Mouse (Mus musculus) gastrocnemius, adult 18-20 months (tissue): ENCODE data around the gene 2200002J24Rik. TPM values are rescaled to one million over a fixed set of nuclear protein-coding genes. Genes with fewer than 3 reads are reported as not detected.

Source experiments
- DNase-seq: peaks from one replicate; pipeline ENCODE4 v3.0.0; 2021; ENCODE audit warnings: low spot score
- long read RNA-seq, 2 experiments: library from polyadenylated mRNA; stranded (forward); transcript quantifications; one replicate each; pipeline ENCODE4 v2.0.0; 2021
- total RNA-seq, 2 experiments: library from RNA; stranded (reverse); gene quantifications; 2 replicates each; pipeline ENCODE4 v1.2.3; 2021

2200002J24Rik gene
- not detected for total RNA-seq
- long read RNA-seq, experiment 1: 0 reads
- long read RNA-seq, experiment 2: 0 reads

DNA sequence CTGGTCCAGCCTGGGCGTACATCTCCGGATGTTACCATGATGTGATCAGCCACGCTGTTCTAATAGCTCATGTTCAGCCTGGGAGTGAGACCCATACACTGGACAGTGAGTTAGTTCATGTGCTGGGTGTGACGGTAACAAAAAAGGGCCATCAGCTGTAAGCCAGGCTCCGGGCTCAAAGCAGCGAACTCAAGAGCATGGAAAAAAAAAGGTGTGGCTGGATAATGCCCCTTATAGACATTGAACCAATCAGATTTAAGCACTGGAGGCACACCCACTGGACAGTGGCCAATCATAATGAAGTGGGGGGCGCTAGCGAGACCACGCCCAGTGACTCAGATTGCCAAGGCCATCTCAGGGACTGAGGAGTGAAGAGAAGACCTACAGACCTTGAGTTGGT lies at the start of gene 2200002J24Rik:
Gene 2200002J24Rik (plus strand): TSS at position 338 of the 400 bp plus-strand sequence.
- no peak for DNase-seq

DNA sequence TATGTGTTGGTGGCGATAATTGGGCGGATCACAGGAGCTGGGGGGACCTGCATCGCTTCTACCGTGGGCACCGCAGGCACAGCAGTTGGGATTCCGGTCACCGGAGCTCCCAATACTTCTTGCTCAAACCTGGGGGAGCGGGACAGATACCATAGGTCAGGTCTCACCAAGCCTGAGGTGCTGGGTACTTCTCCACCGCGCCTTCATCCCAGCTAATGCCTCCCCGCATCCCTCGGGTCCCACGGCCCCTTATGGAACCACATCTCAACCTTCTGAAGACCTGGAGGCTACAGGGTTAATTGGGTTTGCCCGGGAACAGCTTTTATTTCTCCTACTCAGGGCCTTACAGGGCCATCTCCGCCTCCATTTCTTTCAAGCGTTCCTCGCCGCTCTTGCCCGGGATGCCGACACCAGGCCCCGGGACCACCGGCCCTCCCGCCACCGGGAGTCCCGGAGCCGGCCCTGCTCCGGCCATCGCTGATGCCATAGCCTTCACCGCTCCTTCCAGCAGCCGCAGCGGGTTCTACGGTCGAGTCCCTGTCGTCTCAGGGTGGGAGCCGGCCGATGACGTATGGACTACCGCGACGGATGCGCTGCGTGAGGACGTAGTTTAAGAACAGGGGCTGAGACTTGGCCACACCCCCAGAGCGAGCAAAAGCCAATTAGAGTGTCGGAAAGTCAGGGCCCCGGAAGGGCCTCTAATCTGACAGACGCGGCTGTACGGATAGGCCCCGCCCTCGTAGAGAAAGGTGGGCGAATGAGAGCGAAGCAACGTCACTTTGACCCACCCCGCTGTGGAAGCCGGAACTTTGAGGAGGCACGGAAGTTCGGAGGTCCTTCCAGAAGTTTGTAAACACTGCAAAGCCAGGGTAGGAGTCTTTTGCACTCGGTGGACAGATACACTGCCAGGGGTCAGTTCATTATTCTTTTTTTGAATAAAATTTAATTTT lies 48.9 kb upstream of the 2200002J24Rik start, which contains the start of gene Rbm42:
Gene Rbm42 (minus strand): TSS at position 727 of the 950 bp plus-strand sequence.
- DNase-seq: peak; percentile 99

DNA sequence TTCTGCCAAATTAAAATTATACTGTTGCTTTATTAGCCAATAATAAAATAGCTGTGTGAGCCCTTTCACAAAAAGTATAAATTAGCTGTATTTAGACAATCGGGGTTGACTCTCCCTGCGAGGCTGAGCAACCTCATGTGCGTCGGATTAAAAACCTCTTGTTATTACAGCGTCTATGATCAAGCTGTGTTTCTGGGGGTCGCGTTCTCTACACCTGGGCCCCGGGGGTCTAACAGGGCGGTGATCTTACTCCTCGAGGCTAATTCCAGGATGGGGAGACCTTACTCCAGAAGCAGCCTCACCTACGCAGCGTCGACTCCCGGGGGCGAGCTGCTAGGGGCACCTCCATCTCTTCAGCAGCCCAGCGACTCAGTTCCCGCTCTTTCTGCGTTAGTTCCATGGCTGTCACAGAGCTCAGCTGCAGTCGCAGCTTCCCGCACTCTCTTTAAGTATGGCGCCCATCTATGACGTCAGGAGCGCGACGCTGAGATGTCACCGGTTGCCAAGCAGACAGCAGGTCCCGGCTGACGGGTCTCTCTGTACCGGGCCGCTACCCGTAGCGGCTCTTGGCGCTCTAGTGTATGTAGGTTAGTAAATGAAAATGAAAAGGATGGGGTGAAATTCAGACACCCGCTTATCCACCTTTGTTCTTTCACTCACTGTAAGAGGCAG lies 34.1 kb upstream of the 2200002J24Rik start, which contains the start of gene Haus5:
Gene Haus5 (minus strand): TSS at position 466 of the 672 bp plus-strand sequence.
- peak; percentile 91 for DNase-seq

DNA sequence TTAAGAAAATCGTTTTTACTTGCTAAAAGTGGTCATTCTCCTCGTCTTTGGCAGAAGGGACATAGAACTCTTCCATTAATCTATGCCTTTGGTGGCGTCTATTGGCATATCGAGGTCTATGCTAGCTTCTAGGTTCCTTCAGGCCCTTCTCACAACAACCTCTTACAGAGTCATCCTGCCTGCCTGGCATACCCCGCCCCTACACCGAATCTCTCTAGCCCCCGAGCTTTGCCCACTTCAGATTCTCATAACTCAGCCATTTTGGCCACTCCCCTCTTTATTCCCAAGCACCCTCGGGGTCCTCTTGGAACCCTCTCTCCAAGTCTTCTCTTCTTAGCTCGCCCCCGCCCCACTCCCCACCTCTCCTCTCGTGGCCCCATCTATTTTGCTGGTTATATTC lies 33.4 kb upstream of the 2200002J24Rik start:
- no peak for DNase-seq

DNA sequence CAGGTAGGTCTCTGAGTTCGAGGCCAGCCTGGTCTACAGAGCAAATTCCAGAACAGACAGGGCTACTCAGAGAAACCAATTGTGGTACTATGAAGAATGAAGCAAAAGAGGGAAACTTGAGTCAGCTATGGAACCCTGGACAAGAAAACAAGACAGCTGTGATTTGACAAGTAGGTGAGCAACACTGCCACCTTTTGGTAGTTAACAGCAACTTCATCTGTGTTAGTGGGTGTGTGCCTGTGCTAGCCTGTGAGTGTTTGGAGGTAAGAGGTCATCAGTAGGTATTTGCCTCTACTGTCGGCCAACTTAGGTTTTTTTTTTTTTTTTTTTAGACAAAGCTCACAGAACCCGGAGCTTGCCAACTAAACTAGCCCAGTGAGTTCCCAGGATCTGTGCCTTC lies 29.5 kb upstream of the 2200002J24Rik start:
- no peak for DNase-seq

DNA sequence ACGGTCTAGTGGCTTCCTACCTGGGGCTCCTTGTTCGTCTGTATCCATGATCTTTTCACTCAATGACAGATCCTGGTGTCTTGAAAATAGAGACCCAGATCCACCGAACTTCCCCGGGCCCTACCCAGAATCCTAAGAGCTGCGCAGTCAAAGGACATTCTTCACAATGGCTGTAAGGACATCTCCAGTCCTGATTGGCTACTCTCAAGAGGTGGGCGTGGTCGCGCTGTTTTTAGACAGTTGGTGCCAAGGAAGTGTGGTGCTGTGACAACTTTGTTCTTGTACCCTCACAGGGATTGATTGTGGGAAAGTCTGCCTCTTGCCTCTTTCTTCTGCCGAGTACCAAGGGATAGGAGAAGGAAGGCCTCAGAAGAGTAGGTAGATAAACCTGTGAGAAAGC lies 27.2 kb upstream of the 2200002J24Rik start, which contains the start of gene Pmis2:
Gene Pmis2 (minus strand): TSS at position 126 of the 400 bp plus-strand sequence.
- DNase-seq: no peak

DNA sequence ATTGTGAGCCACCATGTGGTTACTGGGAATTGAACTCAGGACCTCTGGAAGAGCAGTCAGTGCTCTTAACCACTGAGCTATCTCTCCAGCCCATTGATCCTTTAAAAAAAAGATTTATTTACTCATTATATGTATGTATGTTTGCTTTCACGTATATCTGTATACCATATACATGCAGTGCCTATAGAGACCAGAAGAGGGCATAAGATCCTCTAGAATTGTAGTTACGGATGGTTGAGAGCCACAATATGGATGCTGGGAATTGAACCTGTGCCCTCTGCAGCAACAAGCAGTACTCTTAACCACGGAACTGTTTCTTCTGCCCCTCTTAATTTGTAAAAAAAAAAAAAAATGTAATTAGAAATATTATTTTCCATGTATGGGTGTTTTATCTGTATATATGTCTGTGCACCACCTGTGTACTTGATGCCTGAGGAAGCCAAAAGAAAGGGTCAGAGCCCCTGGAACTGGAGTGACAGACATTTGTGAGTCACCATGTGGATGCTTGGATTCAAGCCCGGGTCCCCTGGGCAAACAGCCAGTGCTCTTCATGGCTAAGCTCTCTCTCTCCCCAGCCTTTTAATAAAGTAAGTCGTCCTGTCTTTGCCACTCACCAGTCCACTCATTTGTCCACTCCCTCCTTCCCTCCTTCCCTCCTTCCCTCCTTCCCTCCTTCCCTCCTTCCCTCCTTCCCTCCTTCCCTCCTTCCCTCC lies 20.3 kb upstream of the 2200002J24Rik start:
- no peak for DNase-seq

DNA sequence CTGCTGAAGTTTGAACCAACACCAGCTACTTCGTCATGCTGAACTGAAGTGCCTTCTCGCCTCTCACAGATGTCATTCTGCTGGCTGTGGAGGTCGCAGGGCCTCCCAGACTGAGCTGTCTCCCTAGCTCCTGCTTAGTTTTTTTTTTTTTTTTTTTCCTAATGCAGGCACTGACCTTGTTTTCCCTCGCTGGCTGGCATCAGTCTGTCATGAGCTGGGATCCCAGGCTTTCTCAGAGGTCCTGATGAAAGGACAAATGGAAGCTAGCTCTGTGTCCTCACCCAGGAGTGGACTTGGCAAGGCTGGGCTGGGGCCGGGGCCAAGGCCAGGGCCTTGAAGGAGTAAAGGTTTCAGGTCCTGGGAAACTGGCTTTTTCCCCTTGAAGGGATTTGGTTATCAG lies 16.8 kb upstream of the 2200002J24Rik start:
- DNase-seq: peak; percentile 47

DNA sequence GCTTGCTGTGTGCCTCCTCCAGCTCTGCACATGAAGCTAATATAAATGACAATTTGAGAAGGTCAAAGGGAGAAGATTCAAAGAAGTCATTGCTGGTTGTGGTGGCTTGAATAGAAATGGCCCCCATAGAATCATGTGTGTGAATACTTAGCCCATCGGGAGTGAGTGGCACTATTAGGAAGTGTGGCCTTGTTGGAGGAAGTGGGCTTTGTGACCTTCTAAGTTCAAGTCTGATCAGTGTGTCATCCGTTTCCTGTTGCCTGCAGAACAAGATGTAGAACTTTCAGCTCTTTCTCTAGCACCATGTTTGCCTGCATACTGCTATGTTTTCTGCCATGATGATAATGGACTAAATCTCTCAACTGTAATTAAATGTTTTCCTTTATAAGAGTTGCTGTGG lies 15.3 kb upstream of the 2200002J24Rik start:
- no peak for DNase-seq

DNA sequence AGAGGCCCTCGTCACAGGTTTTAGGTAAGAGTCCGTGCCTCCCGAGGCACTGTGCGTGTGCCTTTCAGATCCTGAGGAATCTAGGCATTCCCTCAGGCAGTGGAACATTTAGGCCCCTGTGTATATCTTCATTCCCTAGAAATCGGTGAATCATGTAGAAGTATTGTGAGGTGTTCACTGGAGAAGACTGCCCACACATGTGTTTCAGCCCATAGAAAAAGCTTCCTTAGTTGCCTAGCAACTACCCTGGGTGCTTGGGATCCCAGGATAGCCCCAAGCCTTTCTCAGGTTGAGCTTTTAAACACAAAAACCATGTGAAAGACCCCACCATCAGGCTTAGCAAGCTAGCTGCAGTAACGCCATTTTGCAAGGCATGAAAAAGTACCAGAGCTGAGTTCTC lies 10.4 kb upstream of the 2200002J24Rik start:
- DNase-seq: no peak

DNA sequence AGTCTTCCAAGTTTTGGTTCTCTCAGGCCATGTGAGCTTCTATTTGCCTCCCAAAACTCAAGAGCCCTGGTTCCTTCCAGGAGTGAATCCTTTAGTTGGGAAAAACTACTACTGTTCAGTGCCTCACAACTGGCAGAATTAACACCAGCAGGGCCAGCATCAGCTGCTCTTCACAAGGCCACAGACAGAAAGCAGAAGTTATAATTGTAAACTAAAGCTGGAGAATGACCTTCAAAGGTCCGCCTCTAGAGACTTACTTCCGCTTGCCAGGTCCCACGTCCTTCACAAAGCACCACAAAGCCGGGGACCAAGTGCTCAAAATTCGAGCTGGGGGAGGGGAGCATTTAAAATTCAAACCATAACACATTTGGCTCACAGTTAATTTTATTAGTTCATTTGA lies 625 bp upstream of the 2200002J24Rik start:
- DNase-seq: no peak

DNA sequence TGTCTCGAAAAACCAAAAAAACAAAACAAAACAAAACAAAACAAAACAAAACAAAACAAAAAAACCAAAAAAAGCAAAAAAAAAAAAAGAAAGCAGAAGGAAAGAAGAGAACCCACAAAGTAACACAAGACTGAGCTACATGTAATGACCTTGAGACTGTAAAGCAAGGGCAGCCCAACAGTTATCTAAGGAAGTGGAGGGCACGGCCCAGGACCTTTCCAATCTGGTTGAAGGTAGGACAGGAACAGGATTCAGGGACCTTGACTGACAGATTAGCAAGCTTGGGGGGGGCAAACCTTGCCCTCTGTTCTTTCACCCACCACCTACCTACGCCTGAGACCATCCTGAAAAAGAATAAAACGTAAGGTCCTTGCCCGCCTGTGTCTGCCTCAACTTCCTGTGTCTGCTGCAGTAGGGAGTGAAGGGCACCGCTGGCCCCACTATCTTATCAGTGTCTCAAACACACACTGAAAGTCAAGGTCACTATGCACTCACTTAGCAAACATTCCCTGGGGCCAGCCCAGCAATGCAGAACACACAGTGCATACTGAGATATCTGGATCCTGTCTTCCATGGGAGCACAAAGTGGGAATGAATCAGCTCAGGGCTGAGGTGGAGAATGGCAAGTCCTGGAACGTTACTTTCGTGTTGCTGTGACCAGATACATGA lies 7.6 kb downstream of the 2200002J24Rik start:
- DNase-seq: no peak

DNA sequence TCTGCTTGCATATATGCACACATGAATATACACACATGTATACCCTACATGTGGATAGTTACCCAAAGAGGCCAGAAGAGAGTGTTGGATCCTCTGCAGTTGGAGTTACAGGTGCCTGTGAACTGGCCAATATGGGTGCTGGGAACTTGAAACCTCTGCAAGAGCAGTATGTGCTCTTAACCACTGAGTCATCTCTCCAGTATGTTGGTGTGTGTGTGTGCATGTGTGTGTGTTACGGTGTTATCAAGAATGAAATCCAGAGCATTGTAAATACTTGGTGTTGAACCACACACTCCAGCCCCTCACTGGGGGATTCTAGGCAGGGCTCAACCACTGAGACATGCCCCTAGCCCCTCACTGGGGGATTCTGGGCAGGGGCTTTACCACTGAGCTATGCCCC lies 8.7 kb downstream of the 2200002J24Rik start:
- DNase-seq: no peak

DNA sequence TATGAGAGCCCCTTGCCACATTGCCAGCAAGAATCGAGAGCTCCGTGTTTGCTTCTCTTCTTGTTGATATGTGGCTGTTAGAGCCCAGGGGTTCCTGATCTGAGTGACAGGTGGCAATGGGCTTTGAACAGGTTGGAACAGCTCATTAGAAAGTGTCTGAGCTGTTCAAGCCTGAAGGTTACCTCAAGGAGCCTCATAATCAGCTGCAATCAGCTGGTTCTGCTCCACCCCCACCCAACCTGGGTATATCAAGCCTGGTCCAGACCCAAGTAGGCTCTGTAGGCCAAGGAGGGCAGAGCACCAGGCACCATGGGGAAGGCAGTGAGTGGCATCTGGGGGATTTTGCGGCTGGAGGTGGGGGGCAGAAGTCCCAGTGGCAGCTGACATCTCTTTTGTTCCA lies 13.2 kb downstream of the 2200002J24Rik start, which contains the start of gene Atp4a:
Gene Atp4a (plus strand): TSS at position 268 of the 400 bp plus-strand sequence.
- no peak for DNase-seq

DNA sequence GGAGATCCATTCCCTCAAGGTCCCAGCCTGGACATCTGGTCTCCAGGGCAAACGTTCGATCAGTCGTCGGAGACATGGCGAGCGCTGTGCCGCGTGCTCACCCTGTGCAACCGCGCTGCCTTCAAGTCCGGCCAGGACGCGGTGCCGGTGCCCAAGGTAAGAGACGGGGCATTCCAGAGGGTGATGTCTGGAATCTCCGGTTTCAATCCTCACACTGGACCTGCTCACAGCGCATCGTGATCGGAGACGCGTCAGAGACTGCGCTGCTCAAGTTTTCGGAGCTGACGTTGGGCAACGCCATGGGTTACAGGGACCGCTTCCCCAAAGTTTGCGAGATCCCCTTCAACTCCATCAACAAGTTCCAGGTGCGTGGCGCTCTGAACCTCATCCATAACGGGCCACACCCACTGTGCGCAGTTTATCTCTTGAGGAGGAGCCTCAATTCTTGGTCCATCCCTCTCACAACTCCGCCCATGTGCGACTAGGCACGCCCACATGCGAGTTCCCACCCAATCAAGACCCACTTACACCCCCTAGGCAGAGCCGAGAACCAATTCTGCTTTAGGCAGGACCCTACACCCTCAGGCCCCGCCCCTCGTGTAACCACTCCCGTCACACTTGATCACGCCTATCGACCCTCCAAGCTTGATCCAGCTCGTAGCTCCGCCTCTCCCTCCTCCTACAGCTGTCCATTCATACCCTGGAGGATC lies 18.4 kb downstream of the 2200002J24Rik start:
- DNase-seq: peak; percentile 54

DNA sequence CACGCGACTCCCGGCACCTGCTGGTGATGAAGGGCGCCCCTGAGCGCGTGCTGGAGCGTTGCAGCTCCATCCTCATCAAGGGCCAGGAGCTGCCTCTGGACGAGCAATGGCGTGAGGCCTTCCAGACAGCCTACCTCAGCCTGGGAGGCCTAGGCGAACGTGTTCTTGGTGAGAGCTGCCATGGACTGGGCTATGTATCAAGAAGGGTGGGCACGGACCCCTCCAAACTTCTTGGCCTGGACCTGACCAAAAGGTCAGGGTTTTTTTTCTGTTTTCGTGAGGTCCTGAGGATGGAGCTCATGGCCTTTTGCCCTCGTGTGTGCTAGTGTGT lies 19.0 kb downstream of the 2200002J24Rik start:
- DNase-seq: no peak

DNA sequence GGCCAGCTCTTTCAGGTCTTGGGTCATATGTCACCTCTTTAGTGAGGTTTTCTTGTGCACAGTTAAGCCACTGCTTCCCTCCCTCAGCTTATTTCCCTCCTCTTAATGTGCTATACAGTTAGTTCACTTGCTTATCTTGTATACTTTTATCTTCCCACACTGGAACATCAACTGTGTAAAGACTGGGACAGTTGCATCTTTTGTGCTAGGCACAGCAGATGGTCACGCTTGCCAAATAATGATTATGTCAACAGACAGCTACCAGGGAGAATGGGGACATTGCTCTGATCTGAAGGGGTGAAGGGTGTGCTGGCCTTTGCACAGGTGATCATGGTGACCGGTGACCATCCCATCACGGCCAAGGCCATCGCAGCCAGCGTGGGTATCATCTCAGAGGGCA lies 20.9 kb downstream of the 2200002J24Rik start:
- DNase-seq: no peak

DNA sequence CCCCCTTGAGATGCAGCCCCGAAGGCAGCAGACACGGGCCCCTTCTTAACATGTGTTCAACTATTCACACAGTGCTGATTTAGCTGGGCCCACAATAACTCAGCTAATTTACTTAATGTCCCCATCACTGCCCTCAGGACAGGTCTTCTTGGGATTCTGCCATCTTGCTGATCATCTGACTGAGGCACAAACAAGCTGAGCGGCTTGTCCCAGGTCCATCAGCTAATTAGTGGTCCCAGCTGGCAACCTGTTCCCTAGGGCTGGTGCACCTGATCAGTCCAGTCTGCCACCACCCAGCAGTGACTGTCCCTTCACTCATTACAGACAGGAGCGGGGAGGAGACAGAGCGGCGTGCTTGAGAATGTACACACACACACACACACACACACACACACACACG lies 22.6 kb downstream of the 2200002J24Rik start:
- no peak for DNase-seq

DNA sequence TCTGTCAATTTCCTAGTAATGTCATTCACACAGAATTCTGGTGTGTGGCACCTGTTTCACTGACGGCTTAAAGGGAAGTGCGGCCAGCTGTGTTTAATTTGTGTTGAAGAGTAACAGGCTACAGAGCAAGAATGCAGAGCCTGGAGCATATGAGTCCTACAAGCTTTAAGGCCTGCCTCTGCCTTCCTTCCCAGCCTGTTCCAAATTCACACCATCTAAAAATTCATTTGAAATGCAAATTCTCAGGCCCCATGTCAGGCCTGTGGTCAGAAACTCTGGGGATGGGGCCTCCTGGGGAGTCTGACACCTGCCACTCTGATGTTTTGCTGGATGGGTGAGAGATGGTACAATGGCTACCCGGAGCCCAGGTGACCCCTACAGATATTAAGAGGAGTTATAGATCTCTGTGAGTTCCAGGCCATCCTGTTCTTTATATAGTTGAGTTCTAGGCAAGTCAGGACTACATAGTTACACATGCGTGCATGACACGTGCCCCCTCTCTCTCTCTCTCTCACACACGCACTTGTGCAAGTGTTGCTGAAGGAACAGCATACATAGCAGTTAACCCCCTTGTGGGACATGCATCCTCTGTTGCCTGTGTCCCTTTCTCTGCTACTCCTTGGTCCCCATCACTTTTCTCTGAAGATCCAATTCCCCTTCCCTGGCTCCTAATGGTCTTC lies 24.7 kb downstream of the 2200002J24Rik start:
- DNase-seq: no peak

DNA sequence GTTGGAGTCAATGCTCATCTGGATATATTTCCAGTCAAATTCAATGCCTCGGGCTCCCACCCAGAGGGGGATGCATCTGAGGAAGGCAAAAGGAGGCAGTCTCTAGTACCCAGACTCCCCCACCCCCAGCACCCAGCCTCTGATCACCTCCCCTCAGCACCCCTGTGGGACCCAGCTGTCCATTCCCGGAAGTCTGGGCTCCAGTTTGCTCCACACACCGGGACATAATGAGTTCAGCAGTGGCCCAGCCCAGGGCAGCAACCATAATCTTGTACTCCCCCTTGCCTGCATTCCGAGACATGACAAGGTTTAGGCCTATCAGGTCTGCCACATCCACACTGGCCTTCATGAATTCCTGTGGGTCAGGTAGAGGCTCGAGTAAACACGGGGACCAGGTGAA lies 29.5 kb downstream of the 2200002J24Rik start:
- DNase-seq: no peak
